Mouse (Mus musculus) CH12.LX (cell line): ENCODE results near the gene Lin7b. TPM values are rescaled to one million over a fixed set of nuclear protein-coding genes. Genes with fewer than 3 reads are reported as not detected.

Experiments
- DNase-seq: peaks from one replicate; pipeline ENCODE4 v3.0.0-alpha.2; 2013; ENCODE audit errors: extremely low read depth
- H3K27ac ChIP-seq: 2 replicates; pipeline ENCODE4 v1.5.1; 2012; ENCODE audit warnings: low read depth, mild to moderate bottlenecking, control low read depth, moderate library complexity; ENCODE audit not compliant: insufficient read depth
- H3K27me3 ChIP-seq: replicated peaks from 2 replicates; pipeline ENCODE3; 2012; ENCODE audit warnings: inconsistent platforms
- H3K36me3 ChIP-seq, 2 experiments: replicated peaks in 1 of 2; 2 replicates each; pipeline versions ENCODE3 to v1.6.1; 2012; ENCODE audit warnings: inconsistent platforms in 1 of 2, low read length in 1 of 2, mild to moderate bottlenecking in 1 of 2, mixed read lengths in 1 of 2, moderate library complexity in 1 of 2; ENCODE audit not compliant: control insufficient read depth in 1 of 2, insufficient read depth in 1 of 2
- H3K4me1 ChIP-seq, 2 experiments: 2 replicates each; pipeline ENCODE4 v1.6.1; 2012; ENCODE audit warnings: inconsistent platforms in 1 of 2, moderate library complexity in 1 of 2; ENCODE audit not compliant: insufficient read depth in 2 of 2, control insufficient read depth in 1 of 2
- H3K4me2 ChIP-seq: 2 replicates; pipeline ENCODE4 v1.6.1; 2012; ENCODE audit warnings: low read depth, mild to moderate bottlenecking, control low read depth; ENCODE audit not compliant: poor library complexity, insufficient read depth, severe bottlenecking
- H3K4me3 ChIP-seq, 3 experiments: fragments of 150-350 bp in 1 of 3; sonication (generic) in 1 of 3; replicated peaks in 1 of 3; 2 replicates each; pipeline versions ENCODE3 to v1.5.1; 2011 to 2012; ENCODE audit warnings: low read depth in 2 of 3, low read length in 2 of 3, mild to moderate bottlenecking in 2 of 3, moderate library complexity in 2 of 3, control low read depth in 1 of 3, improper control_type of control experiment in 1 of 3, inconsistent platforms in 1 of 3, mixed read lengths in 1 of 3; ENCODE audit not compliant: poor library complexity in 1 of 3
- H3K79me2 ChIP-seq: replicated peaks from 2 replicates; pipeline ENCODE4 v1.6.1; 2012; ENCODE audit warnings: mild to moderate bottlenecking, moderate library complexity; ENCODE audit not compliant: control insufficient read depth, poor library complexity, insufficient read depth, severe bottlenecking; ENCODE audit errors: extremely low read depth
- H3K9ac ChIP-seq: 2 replicates; pipeline ENCODE4 v1.6.1; 2012; ENCODE audit warnings: low read depth, mild to moderate bottlenecking, control low read depth, moderate library complexity; ENCODE audit not compliant: insufficient read depth
- H3K9me3 ChIP-seq: replicated peaks from 2 replicates; pipeline ENCODE3; 2012; ENCODE audit warnings: low read length, inconsistent platforms, mixed read lengths
- CHD2 ChIP-seq: IDR thresholded peaks from 2 replicates; pipeline ENCODE4 v1.6.1; 2011; ENCODE audit warnings: low read length, improper control_type of control experiment
- ELF1 ChIP-seq: IDR thresholded peaks from 2 replicates; pipeline ENCODE4 v1.6.1; 2014; ENCODE audit warnings: low read depth, mild to moderate bottlenecking, inconsistent platforms, low read length, improper control_type of control experiment
- GABPA ChIP-seq: IDR thresholded peaks from 2 replicates; pipeline ENCODE4 v1.6.1; 2012; ENCODE audit warnings: low read depth, low read length, improper control_type of control experiment, inconsistent platforms; ENCODE audit not compliant: insufficient replicate concordance
- JUN ChIP-seq: IDR thresholded peaks from 2 replicates; pipeline ENCODE4 v1.6.1; 2011; ENCODE audit warnings: low read depth, mild to moderate bottlenecking, low read length, improper control_type of control experiment, moderate library complexity; ENCODE audit not compliant: insufficient read depth
- MAFK ChIP-seq: IDR thresholded peaks from 2 replicates; pipeline ENCODE4 v1.6.1; 2011; ENCODE audit warnings: low read length, improper control_type of control experiment; ENCODE audit not compliant: insufficient replicate concordance
- MAZ ChIP-seq: IDR thresholded peaks from 2 replicates; pipeline ENCODE4 v1.6.1; 2012; ENCODE audit warnings: low read depth, mild to moderate bottlenecking, inconsistent platforms, low read length, improper control_type of control experiment, moderate library complexity
- PAX5 ChIP-seq: IDR thresholded peaks from 2 replicates; pipeline ENCODE4 v1.6.1; 2012; ENCODE audit warnings: low read length, inconsistent platforms, mixed read lengths
- RAD21 ChIP-seq: IDR thresholded peaks from 2 replicates; pipeline ENCODE4 v1.6.1; 2011; ENCODE audit warnings: low read depth, mild to moderate bottlenecking, low read length, improper control_type of control experiment, moderate library complexity
- SIN3A ChIP-seq: IDR thresholded peaks from 2 replicates; pipeline ENCODE4 v1.6.1; 2012; ENCODE audit warnings: low read length, improper control_type of control experiment, inconsistent platforms
- SMC3 ChIP-seq: IDR thresholded peaks from 2 replicates; pipeline ENCODE4 v1.6.1; 2011; ENCODE audit warnings: low read depth, low read length, improper control_type of control experiment
- USF1 ChIP-seq: IDR thresholded peaks from 2 replicates; pipeline ENCODE4 v1.6.1; 2014; ENCODE audit warnings: low read depth, mild to moderate bottlenecking, inconsistent platforms, low read length, improper control_type of control experiment
- ZNF384 ChIP-seq: IDR thresholded peaks from 2 replicates; pipeline ENCODE4 v1.6.1; 2012; ENCODE audit warnings: low read depth, low read length, improper control_type of control experiment, inconsistent platforms
- dilution Hi-C: fragments of 300-500 bp; cut with MboI; formaldehyde crosslinking; loops from 2 replicates; pipeline ENCODE4 v1.14.3; 2020; ENCODE audit warnings: low sequenced_read_pairs; ENCODE audit not compliant: extremely low pct_unique_long_range_greater_than_20kb, extremely low pct_ligation_motif_present
- in situ Hi-C: fragments of 300-500 bp; cut with MboI; formaldehyde crosslinking; loops from 3 replicates; pipeline ENCODE4 v1.14.3; 2019; ENCODE audit warnings: low sequenced_read_pairs, low pct_ligation_motif_present, low pct_unique_long_range_greater_than_20kb, mixed read lengths
- polyA plus RNA-seq: library from polyadenylated mRNA; unstranded; fragments of >175 nt; gene quantifications from 2 replicates; pipeline ENCODE4 v1.2.1, GENCODE M21; 2012; ENCODE audit warnings: low read depth; ENCODE audit not compliant: insufficient read length
- total RNA-seq, 2 experiments: library from RNA; depleted of rRNA; stranded (reverse); fragments of 300-350 nt in 1 of 2; fragments of >200 nt in 1 of 2; gene quantifications; 2 replicates each; pipeline ENCODE4 v1.2.3; 2012 to 2014

Gene Lin7b
- total and polyA plus RNA-seq, 3 experiments, result 3.8 to 10.4 (median 4.4) TPM

- dilution Hi-C loops, result no loop called here
- peak within 1 kb of the TSS; percentile 50 to 56 (median 53) for H3K4me3 ChIP-seq
- H3K9me3 ChIP-seq, result no peaks in the 10 kb centered on the region
- peak within 1 kb of the TSS; percentile 56 for H3K27ac ChIP-seq
- in situ Hi-C loops, result no loop called here
- H3K27me3 ChIP-seq, result peaks cover 46% of the 10 kb centered on the region
- H3K36me3 ChIP-seq, result peaks cover 11 to 34% of the 10 kb centered on the region in 2 experiments
- H3K79me2 ChIP-seq, result no peaks in the 10 kb centered on the region
- no peak for DNase-seq
- H3K4me1 ChIP-seq, result peaks cover 6 to 31% of the 10 kb centered on the region in 2 experiments
- H3K9ac ChIP-seq, result peak within 1 kb of the TSS; percentile 64
- peak within 1 kb of the TSS; percentile 76 for H3K4me2 ChIP-seq
- TF ChIP-seq SIN3A (0 out of 2 replicates have a peak, but pooled peaks have one; percentile 20), PAX5 (no peak), CHD2 (peak; percentile 70)
Observed at GRCm38 (mm10) chr7:45366652-45367019, 3.7 kb downstream of the Lin7b start, which contains the start of gene Ppfia3. TSS of gene Ppfia3 (minus strand) at chr7:45367019.

DNA sequence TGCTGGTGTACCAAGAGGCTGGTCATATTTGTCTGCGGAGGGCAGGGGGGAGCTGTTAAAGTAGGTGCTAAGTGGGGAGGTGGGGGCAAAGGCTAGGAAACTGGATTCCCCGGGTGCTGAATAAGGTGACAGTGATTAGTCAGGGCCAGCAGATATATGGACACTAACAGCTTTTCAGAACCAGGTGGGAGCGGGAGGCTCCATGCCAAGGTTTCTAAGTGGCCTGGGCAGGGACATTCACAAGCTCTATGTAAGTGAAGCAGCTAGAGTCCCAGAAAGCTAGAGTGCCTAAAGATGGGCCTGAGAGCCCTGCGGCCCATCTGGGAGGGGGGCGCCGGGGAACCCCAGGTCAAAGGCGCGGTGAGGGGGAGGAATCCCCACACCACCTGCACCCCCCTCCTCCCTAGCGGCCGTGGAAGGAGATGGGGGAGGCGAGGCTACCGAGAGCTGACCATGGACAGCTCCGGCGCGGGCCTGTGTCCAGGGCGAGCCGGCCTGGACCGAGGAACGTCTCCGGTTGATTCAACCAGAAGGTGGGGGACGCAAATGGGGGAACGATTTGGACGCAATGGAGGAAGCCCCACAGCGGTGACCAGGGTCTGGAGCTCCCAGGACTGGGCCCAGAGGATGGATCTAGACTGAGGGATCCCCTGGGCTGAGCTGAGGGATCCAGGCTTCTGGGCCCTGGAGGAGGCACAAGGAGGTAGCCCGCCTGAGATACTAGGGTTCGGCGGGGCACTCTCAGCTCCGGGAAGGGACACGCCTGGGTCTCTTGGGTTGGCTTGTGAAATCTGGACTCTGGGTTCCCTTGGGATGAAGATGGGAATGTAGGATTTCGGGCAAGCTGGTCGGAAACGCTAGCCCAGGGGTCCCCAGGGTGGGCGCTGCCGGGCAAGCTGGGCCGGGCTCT, 4.4 kb downstream of the Lin7b start:
- no peak for DNase-seq
- Histone ChIP-seq H3K27ac (no peak overlapping the region), H3K36me3 (peaks cover 8 to 29% of the 10 kb centered on the region in 2 experiments), H3K9ac (peak overlapping the region; percentile 64), H3K4me3 (peak overlapping the region; percentile 43 to 53 (median 53)), H3K79me2 (no peaks in the 10 kb centered on the region), H3K9me3 (no peaks in the 10 kb centered on the region), H3K4me1 (peaks cover 6 to 35% of the 10 kb centered on the region in 2 experiments), H3K27me3 (peaks cover 50% of the 10 kb centered on the region), H3K4me2 (peak overlapping the region; percentile 76)
- dilution Hi-C loops, result no loop called here
- in situ Hi-C loops, result no loop called here
- TF ChIP-seq RAD21, result no peak

DNA sequence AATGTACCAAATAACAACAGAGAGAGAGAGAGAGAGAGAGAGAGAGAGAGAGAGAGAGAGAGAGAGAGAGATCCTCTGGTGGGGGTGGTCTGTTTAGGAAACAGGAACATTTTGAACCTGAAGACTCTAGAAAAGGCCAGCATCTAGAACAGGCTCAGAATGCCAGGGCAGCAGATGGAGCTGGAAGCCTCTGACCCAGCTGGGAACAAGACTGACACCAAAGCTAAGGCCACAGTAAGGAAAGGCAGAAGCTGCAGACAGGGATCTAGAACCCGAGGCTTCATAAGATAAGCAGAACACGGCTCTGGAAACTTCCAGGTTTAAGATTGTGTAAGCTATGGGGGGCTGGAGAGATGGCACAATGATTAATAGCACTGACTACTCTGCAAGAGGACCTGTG, 6.4 kb downstream of the Lin7b start:
- dilution Hi-C loops (no loop called here), in situ Hi-C loops (no loop called here)
- DNase-seq, result no peak
- H3K4me3 ChIP-seq, result no peak overlapping the region
- H3K27me3 ChIP-seq, result peaks cover 63% of the 10 kb centered on the region
- TF ChIP-seq USF1 (no peak), JUN (no peak), SMC3 (no peak), ELF1 (no peak), MAFK (no peak), GABPA (no peak), ZNF384 (no peak), MAZ (no peak)
- no peak overlapping the region for H3K9ac ChIP-seq
- H3K4me2 ChIP-seq, result no peak overlapping the region
- H3K4me1 ChIP-seq, result peaks cover 6 to 41% of the 10 kb centered on the region in 2 experiments
- H3K79me2 ChIP-seq, result no peaks in the 10 kb centered on the region
- H3K9me3 ChIP-seq, result peaks cover 2% of the 10 kb centered on the region
- peaks cover 0 to 9% of the 10 kb centered on the region in 2 experiments for H3K36me3 ChIP-seq
- H3K27ac ChIP-seq, result no peak overlapping the region
